Mouse (Mus musculus): ENCODE results near the gene Rhebl1.
"Not testable (repeated sequence)": the region's sequence is repeated elsewhere in the genome, so short reads cannot be mapped to it uniquely, and the experiment has no call there.

Gene Rhebl1

DNA sequence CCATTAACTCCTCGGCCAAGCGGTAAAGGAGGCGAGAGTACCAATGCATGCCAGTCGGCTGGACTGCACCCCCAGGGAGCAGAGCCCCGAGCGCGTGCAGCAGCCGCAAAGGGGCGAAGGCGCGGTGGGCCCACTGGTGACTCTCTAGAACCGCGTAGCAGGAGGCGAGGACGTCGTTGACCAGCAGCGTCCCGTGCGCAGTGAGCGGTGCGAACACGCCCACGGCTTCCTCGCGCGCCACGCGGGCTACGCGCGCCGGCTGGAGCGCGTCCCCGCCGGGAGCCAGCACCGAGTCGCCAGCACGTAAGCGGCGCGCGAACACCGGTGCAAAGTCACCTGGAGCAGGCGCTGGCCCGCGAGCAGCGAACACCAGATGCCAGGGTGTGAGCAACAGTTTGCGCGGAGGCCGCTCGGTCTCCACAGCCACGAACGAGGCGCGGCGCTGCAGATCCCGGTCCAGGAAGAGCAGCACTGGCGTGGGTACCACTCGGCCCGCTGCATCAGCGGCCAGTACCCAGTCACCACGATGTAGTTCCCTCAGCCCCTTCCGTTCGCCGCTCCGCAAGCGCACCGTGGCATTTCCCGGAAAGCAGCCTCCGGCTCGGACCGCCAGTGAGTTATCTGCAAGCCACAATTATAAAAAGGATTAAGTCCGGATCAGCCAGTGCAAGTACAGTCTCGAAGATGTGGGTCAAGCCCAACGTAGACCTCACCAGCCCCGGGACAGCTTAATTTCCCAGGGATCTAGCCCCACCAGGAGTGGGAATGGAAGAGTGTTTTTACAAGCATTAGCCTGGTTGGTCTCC is at the start of gene Rhebl1:
Gene Rhebl1 (minus strand): TSS at position 601 of the 806 bp plus-strand sequence.
- no peak for DNase-seq (ENCODE audit: low read depth, low spot score)

DNA sequence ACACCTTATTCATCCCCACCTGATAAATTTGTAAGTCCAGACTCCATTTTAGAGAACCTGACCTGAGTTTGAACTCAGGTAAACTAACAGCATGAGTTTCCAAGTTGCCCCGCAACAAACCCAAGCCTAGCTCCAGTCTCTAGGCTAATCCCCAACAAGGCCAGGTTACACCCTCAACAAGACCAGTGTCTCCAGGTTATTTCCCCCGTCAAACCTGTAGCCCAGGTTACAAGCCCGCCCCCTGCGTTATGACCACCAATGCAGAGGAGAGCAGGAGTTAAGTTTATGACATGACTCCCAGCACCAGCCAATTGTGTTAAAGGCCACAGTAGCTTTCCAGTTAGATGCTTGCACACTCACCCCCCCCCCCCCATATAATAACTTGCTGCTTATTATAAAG is 48.8 kb upstream of the Rhebl1 start:
- no peak for DNase-seq (ENCODE audit: low read depth, low spot score)

DNA sequence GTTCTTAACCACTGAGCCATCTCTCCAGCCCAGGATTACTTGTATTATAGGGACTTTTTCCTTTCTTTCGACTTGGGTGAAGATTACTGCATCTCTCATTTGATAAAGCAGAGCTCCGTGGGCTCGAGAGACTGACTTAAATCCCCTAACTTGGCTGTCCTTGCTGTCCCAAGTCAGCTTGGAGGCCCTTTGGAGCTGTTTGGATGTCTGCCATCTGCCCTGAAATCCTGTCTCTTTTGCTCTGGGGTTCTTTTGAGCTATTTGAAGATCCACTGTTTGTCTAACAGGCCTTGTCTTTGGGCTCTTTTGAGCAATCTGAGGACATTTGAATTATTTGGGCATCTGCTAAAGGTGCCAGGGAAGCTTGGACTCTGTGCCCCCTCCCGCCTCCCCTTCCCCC is 47.7 kb upstream of the Rhebl1 start:
- DNase-seq (ENCODE audit: low read depth, low spot score): no peak

DNA sequence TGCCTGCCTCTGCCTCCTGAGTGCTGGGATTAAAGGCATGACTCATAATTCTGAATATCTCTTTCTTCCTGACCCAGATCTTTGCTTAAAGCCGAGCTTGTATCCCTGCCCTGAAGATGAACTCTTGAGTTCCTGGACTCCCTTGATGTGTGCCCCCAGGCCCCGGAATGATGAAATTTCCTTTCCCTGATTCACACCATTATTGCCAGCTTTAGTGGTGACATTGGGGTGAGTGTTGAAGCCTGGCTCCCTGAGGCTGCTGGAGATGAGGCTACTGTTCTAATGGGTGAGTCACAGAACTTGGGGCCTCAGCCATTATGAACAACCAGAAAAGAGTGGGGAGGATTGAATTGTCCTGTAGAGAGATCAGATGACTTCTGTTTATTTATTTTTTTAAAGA is 47.2 kb upstream of the Rhebl1 start:
- no peak for DNase-seq (ENCODE audit: low read depth, low spot score)

DNA sequence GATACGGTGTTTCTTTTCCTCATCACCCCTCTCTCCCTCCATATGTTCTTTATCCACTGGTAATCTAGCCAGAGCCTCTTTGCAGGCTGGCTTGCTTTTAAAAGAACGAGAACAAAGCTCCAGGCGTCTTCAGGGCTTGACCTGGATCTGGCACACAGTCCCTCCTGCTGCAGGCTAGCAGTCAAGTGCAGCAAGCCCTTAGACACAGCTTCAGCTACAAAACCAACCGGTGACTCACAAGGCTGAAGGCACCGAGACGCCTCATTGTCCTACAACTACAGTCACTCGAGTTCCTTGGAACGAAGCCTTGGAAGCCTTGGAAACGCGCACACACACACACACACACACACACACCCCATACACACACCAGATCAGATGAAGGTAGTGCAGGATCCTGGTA is 46.5 kb upstream of the Rhebl1 start:
- no peak for DNase-seq (ENCODE audit: low read depth, low spot score)

DNA sequence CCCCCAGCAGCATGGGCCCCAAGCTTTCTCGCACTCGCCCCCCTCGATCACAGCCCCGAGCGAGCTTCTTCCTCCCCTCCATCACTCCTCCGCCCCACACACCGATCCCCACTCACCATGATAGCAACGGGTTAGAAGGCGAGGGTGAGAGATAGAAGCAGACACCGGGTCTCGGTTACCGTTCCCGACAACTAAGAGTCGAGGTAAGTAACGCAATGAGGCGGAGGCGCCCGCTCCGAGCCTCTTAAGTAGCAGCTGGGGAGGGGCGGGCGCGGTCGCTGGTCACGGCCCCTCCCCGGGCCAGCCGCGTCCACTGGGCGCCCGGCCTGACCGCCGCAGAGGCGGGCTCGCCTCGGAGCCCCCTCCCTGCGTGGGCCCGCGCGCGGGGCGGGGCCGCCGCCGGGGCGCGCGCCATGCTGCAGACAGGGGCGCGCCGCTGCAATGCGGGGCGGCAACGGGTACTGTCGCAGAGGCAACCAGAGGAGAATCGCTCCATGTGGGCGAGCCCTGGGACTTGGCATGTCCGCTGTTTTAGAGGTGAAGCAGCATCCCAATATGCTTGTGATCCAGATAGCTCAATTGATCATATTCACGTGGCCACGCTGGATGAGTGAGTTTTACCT is 40.0 kb upstream of the Rhebl1 start, which contains the start of gene Tuba1b:
Gene Tuba1b (minus strand): TSS at position 349 of the 623 bp plus-strand sequence.
- peak; percentile 88 for DNase-seq (ENCODE audit: low read depth, low spot score)

DNA sequence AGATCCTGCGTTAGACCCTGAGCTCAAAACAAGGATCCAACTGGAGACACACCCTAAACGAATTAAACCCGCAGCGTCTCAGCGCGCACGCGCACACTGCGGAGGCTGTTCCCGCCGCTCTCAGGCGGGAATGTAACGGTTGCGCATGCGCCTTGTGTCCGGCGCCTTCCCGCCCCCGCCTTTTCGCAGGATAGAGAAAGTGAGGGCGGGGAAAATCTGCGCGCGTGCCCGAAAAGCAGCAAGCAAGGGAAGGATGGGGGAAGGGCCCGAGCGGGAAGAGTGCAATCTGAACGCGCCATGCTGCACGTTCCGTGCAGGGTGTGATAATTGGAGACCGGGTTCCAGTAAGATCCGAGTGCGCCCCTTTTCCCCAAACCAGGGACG is 39.5 kb upstream of the Rhebl1 start:
- peak; percentile 98 for DNase-seq (ENCODE audit: low read depth, low spot score)

DNA sequence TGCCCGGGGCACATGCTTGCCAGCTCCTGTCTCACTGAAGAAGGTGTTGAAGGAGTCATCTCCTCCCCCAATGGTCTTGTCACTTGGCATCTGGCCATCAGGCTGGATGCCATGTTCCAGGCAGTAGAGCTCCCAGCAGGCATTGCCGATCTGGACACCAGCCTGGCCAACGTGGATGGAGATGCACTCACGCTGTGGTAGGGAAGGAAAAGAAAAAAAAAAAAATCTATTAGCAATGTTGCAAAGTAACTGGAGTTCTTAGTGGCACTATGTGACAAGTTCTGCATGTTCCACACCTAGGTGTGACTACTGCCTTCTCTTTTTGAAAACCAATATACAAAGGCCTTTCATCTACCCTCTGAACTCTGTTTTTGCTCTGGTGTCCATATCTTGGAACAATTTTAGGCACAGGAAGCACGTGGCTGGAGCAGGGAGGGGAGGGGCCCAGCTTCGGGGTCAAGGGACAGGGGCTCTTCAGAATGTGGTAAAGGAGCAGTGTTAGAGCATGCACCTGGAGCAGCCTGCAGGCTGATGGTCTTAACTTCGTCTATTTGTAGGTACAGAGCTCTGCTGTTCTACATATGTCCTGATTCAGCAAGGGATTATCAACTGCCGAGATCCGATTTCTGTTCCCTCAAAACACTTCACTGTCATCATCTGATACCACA is 38.8 kb upstream of the Rhebl1 start:
- DNase-seq (ENCODE audit: low read depth, low spot score): not testable (repeated sequence)

DNA sequence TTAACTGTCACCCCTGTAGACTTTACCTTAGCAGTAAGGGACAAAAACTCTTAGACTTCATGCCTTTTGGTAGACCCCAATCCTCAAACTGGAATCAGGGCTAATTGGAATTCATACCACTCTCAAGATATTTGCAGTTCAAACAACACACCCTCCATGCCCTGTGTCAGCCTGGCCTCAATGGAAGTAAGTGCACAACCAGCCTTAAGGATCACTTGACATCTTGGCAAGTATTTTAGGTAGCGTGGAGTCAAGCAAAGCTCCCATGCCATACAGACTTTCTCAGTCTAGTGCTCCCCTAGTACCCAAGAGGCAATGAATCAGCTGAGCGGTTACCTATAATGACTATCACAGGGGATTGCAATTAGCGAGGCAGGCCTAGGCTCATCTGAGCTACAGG is 36.7 kb upstream of the Rhebl1 start:
- DNase-seq (ENCODE audit: low read depth, low spot score): no peak

DNA sequence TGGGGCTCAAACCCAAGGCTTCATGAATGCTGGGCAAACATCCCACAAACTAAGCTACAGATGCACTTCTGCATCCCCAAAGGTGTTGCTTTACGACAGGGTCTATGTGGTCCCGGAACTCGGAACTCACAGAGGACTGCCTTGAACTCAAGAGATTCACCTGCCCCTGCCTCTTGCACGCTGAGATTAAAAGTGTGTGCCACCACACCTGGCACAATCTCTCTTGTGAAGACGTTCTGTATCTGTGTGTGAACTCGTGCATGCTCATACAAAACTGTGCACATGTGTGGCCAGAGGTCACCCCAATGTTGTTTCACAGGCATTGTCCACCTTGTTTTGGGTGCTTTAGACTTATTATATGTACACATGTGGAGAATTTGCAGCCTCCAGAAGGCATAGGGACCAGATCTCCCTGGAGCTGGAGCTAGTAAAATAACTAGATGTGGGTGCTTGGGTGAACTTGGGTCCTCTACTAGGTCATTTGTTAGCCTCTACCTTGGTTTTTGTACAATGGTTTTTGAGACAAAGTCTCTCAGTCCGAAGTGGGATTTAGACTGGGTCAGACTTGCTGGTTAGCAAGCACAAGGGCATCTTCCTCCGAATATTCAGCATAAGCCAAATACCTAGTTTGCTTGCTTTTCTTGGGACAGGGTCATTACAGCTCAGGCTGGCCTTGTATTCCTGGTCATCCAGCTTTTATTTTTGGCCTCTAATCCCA is 35.8 kb upstream of the Rhebl1 start:
- DNase-seq (ENCODE audit: low read depth, low spot score): no peak

DNA sequence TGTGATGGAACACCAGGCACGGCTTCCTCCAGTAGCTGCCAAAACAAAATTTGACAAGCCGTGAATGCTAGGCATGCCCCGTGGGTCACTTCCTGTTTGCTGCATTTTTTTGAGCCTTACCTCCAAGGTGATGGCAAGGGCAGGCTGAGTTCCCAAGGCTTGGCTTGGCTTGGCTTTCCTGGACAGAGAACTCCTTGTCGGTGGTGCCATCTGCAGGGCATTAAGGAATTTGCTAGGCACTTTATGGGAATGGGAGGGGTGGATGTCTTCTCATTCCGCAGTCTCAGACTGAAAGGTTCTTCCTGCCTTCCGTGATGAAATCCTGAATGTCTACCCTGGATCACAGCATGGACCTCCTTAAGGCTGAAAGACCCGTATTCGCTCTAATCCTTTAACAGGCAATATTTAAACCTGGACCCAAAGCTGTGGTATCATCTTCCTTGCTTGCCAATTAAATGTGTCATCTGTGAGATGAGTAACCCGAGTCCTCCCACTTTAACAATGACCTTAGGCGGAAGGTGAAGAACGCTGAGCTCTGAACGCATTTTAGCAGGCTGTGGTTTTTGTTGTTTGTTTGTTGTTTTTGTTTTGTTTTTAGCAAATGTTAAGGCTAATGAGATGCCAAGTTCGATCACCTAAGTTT is 34.4 kb upstream of the Rhebl1 start:
- peak; percentile 78 for DNase-seq (ENCODE audit: low read depth, low spot score)

DNA sequence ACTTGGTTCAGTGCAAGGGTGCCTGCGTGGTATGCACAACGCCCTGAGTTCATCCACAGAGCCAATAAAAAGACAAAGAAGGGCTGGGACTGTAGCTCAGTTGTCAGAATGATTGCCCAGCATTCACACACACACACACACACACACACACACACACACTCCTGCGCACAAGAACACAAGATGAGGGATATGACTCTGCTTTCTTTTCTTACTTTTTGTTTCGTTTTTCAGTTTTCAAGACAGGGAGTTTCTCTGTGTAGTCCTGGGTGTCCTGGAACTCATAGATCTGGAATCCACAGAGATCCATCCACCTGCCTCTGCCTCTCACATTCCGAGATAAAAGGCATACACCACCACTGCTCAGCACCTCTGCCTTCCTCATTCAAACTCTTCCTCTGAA is 33.2 kb upstream of the Rhebl1 start:
- no peak for DNase-seq (ENCODE audit: low read depth, low spot score)

DNA sequence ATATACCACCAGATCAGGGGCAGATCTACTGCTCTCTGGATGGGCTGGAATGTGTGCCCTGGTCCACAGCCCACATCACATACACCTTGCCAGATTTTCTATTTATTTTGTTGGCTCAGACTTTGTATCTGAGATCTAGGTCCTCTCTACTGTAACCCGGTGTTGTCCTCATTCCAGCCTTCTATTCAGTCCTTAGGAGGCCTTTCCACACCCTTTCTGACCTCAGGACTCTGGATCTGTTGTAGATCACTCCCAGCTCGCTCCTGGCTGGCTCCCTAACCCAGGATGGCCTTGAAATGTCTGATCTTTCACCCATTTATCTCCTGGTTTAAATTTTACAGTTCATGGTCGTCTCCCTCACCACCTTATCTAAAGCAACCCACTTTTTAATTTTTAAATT is 30.3 kb upstream of the Rhebl1 start:
- DNase-seq (ENCODE audit: low read depth, low spot score): no peak

DNA sequence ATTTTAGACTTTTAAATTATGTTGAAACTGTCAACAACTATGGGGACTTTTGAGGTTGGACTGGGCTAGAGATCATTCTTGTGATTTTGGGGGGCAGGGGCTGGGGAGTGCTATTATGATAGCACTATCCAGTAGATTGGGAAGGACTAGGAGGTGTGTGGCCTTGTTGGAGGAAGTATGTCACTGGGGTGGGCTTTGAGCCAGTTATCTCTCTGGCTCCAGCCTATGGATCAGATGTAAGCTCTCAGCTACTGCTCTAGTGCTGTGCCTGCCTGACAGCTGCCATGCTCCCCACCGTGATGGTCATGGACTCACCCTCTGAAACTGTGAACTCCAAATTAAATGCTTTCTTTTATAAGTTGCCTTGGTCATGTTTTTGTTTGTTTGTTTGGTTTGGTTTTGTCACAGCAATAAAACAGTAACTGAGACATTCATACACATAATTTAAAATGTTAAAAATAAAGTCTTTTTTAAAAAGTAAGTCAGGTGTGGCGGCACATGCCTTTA is 28.7 kb upstream of the Rhebl1 start:
- no peak for DNase-seq (ENCODE audit: low read depth, low spot score)

DNA sequence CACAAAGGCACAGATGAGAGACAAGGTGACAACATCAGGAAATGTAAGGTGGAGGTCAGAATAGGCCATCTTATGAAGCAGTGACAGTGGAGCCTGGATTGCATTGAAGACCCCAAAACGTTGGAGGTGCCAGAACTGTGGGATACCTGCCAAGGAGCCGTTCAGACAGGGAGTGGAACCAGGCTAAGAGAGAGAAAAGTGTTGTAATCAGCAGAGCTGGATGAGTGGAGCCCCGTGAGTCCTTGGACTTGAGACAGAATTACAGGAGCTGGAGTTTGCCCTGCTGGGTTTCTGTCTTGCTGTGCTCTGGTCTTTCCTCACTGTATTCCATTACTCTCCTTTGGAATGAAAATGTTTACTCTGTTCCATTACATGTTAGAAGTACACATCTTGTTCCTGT is 28.2 kb upstream of the Rhebl1 start:
- no peak for DNase-seq (ENCODE audit: low read depth, low spot score)

DNA sequence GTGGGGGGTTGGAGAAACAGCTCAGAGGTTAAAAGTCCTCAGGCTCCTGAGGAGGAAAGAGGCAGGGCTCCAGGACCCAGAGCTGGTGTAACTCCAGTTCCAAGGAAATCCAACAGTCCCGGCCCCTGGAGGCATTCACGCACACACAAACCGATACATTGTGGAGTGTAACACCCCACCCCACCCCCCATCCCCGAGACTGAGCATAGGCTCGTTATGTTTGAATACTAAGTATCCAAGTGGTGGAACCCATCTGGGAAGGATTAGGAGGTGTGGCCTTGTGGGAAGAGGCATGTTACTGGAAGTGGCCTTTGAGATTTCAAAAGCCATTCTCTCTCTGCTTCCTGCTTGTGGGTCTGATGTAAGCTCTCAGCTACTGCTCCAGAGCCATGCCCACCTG is 27.2 kb upstream of the Rhebl1 start:
- DNase-seq (ENCODE audit: low read depth, low spot score): no peak

DNA sequence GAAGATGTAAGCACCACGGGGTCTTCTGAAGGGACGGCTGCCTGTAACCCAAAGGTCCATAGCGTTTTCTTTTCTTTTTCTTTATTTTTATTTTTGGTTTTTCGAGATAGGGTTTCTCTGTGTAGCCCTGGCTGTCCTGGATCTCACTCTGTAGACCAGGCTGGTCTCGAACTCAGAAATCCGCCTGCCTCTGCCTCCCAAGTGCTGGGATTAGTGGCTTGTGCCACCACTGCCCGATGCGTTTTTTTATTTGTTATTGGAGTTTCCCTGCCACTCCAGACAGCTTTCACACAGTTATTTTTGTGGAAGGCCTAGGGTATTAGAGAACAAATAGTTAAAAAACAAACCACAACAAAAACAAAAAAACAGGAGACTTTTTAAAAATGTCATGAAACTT is 24.2 kb upstream of the Rhebl1 start:
- not testable (repeated sequence) for DNase-seq (ENCODE audit: low read depth, low spot score)

DNA sequence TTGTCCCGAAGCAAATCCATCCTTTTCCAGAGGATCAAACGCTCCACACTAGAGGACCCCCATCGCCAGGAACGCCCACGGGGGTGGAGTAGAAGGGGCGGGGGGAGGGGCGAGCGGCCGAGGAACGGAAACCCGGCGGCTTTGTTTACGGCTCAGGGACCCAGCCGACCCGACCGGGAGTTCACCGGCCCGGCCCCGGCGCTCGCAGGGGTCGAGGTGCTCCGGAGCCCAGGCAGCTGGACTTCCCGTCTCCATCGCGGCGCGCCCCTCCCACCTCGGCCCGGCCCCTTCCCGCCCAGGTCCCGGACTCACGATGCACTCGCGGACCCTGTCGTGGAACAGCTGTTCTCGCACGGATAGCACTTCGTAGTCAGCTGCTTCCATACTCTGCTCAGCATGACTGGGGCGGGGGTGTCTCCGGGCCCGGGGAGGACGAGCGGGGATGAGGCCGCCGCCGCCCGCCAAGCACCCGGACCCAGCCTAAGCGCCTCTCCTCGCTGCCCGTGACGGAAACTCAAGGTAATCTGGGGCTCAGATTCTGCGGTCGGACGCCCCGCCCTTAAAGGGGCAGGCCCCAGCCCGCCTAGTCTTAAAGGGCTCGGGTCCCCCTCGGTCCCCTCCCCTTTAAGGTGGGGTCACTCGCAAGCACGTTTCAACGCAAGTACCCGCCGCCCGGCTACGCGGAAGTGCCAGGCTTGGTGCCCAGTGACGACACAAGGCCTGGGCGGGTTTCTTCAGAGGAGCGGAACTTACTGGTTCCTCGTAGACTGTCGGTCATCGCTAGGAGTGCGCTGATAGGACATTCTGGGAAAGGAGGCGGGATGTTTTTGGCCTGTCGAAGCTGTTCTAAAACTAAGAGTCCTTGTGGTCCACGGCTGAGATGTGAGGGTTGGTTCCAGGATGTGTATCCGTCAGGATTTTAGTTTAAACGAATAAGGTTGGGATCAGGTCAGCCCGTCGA is 23.5 kb upstream of the Rhebl1 start, which contains the start of gene Lmbr1l:
Gene Lmbr1l (minus strand): TSS at position 694 of the 961 bp plus-strand sequence.
- peak; percentile 99 for DNase-seq (ENCODE audit: low read depth, low spot score)

DNA sequence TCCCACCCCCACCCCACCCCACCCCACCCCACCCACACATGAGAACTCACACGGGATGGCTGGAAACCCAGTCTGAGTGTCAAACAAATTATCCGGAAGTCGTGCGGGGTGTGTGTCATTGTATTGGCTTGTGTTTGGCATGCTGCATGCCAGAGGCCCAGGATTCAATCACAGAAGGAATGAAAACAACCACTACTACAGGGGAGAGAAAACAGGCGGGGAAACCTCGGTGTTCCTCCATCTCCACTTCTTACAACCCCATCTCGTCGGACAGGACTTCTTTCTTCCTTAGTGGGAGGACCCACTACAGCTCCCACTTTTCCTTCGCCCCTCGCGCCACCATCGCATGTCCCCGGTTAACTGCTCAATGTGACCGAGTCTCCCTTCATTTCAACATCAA is 22.8 kb upstream of the Rhebl1 start:
- DNase-seq (ENCODE audit: low read depth, low spot score): no peak

DNA sequence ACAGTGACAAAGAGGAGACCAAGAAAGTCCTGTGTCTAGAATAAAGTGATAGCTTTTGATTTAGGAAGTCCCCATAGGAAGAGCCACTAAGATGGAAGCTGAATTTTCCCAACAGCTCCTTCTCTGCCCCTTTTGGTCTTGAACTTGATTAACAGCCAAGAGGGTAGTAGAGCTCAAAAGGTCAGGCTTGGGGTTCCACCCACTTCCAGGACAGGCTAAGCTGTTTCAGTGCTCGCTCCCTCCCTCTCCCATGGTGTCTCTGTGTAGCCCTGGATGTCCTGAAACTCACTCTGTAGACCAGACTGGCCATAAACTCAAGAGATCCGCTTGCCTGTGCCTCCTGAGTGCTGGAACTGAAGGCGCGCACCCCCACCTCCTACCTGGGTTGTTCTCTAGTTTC is 21.7 kb upstream of the Rhebl1 start:
- no peak for DNase-seq (ENCODE audit: low read depth, low spot score)

Data from forelimb bud, embryonic 11.5 days (tissue).